Mouse (Mus musculus) forebrain, embryonic 11.5 days (tissue): ENCODE results near the gene Tmem202. TPM values are rescaled to one million over a fixed set of nuclear protein-coding genes. Genes with fewer than 3 reads are reported as not detected.
A peak's percentile ranks its signal among the peaks of the same experiment; 100 is the strongest.

Experiments
- ATAC-seq: fragments of 200-750 bp; cut with Nextera tagmentation; replicated peaks from 2 replicates; pipeline ENCODE4 v1.8.0; 2017; ENCODE audit warnings: moderate TSS enrichment; ENCODE audit not compliant: low FRiP score
- DNase-seq: peaks from one replicate; pipeline ENCODE4 v3.0.0-alpha.2; 2017; ENCODE audit warnings: low spot score
- H3K27ac ChIP-seq: fragments of 300-500 bp; sonication (generic); 2 replicates; pipeline ENCODE4 v1.5.1; 2014; ENCODE audit warnings: low read depth, low read length
- H3K27me3 ChIP-seq: fragments of 300-500 bp; sonication (generic); 2 replicates; pipeline ENCODE4 v1.6.1; 2014; ENCODE audit warnings: mild to moderate bottlenecking, low read length, mixed read lengths; ENCODE audit not compliant: control insufficient read depth, insufficient read depth
- H3K36me3 ChIP-seq: fragments of 300-500 bp; sonication (generic); 2 replicates; pipeline ENCODE4 v1.6.1; 2014; ENCODE audit warnings: mild to moderate bottlenecking, low read length, moderate library complexity, mixed read lengths; ENCODE audit not compliant: control insufficient read depth, insufficient read depth
- H3K4me1 ChIP-seq: fragments of 300-500 bp; sonication (generic); replicated peaks from 2 replicates; pipeline ENCODE4 v1.6.1; 2014; ENCODE audit warnings: low read length, mixed read lengths; ENCODE audit not compliant: control insufficient read depth, insufficient read depth
- H3K4me2 ChIP-seq: fragments of 300-500 bp; sonication (generic); 2 replicates; pipeline ENCODE4 v1.6.1; 2014; ENCODE audit warnings: low read depth, mild to moderate bottlenecking, low read length, moderate library complexity, mixed read lengths; ENCODE audit not compliant: severe bottlenecking
- H3K4me3 ChIP-seq: fragments of 300-500 bp; sonication (generic); 2 replicates; pipeline ENCODE4 v1.5.1; 2014; ENCODE audit warnings: low read depth, low read length
- H3K9ac ChIP-seq: fragments of 300-500 bp; sonication (generic); 2 replicates; pipeline ENCODE4 v1.6.1; 2014; ENCODE audit warnings: low read length
- H3K9me3 ChIP-seq: fragments of 300-500 bp; sonication (generic); 2 replicates; pipeline ENCODE4 v1.6.1; 2016; ENCODE audit warnings: low read length, mixed read lengths; ENCODE audit not compliant: control insufficient read depth
- WGBS: fragments of 180-500 bp; shearing (Covaris S2); extraction: QIAGEN DNeasy Blood & Tissue Kit; methylation state at CpG from one replicate; pipeline ENCODE4 v1.1.7; 2014; 5-methylcytosine and 5-hydroxymethylcytosine counted together
- polyA plus RNA-seq: library from polyadenylated mRNA; unstranded; fragments of >200 nt; fragmentation: Nextera tagmentation; extraction: Ambion mirVana; gene quantifications from 2 replicates; pipeline ENCODE4 v1.2.1, GENCODE M21; 2014

Gene Tmem202
- polyA plus RNA-seq, 1 experiment from 2014 or later, result not detected

- DNase-seq (peak; percentile 100), ATAC-seq (peak; percentile 97)
- Histone ChIP-seq H3K4me2 (peak within 1 kb of the TSS; percentile 94), H3K36me3 (no peaks in the 10 kb centered on the region), H3K9ac (peak within 1 kb of the TSS; percentile 97), H3K9me3 (no peaks in the 10 kb centered on the region), H3K27ac (peak within 1 kb of the TSS; percentile 98), H3K27me3 (no peaks in the 10 kb centered on the region), H3K4me1 (no peaks in the 10 kb centered on the region), H3K4me3 (peak within 1 kb of the TSS; percentile 99)
- WGBS, result under 1% methylated on average over 54 of the region's 56 CpGs
Observed at GRCm38 (mm10) chr9:59486549-59487065, 53.0 kb downstream of the Tmem202 start, which contains the start of gene Arih1. Arih1 (minus strand) TSS chr9:59486618.

DNA sequence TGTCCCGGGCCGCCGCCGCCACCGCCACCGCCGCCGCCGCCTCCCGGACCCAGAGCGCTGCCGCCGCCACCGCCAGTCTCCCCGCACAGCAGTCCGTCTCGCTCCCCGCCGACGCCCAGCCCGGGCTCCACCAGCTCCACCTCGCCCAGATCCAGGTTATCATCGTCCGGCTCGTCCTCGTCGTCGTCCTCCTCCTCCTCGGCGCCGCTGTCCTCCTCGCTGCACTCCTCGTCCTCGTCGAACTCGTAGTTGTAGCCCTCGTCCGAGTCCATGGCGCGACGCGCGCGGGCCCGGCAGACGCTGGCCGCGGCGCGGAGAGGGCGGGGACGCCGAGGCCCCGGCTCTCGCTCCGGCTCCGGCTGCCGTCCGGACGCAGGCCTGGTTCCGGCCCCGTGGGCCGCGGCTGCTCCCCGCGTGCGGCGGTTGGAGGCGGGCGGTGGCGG is 53.5 kb downstream of the Tmem202 start:
- H3K27ac ChIP-seq, result peak overlapping the region; percentile 98
- H3K36me3 ChIP-seq, result no peaks in the 10 kb centered on the region
- DNase-seq (no peak), ATAC-seq (peak; percentile 82)
- H3K4me3 ChIP-seq, result peak overlapping the region; percentile 99
- WGBS, result under 1% methylated on average over 58 of the region's 71 CpGs
- peak overlapping the region; percentile 97 for H3K9ac ChIP-seq
- H3K27me3 ChIP-seq, result no peaks in the 10 kb centered on the region
- no peaks in the 10 kb centered on the region for H3K9me3 ChIP-seq
- peak overlapping the region; percentile 94 for H3K4me2 ChIP-seq
- H3K4me1 ChIP-seq, result no peaks in the 10 kb centered on the region

DNA sequence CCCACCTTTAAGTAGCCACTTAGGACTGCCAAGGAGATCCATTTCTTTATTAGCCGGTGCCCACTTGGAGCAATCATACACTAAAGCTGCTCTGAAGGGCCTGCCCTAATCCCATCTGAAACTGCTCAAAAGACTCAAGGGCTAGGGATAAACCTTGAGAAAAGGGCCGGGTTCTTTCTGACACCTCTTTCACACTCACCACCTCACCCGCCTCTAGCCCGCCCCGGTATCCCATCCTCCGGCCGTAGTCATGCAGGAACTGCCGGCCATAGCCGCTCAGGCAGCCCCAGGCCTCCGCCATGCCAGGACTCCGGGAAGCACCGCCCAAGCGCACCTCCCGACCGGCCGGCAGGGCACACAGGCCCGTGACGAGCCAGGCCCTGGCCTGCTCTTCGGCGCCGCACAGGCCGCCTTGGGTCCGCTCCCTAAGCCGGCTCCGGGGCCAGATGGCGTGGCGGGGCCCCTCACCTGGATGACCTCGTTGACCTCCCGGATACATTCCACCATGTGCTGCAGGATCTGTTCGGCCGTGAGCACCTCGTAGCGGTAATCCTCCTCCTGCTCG is 54.1 kb downstream of the Tmem202 start:
- Histone ChIP-seq H3K27ac (peak overlapping the region; percentile 98), H3K9ac (peak overlapping the region; percentile 97), H3K27me3 (no peaks in the 10 kb centered on the region), H3K4me3 (peak overlapping the region; percentile 99), H3K9me3 (no peaks in the 10 kb centered on the region), H3K4me2 (peak overlapping the region; percentile 94), H3K36me3 (no peaks in the 10 kb centered on the region), H3K4me1 (no peaks in the 10 kb centered on the region)
- DNase-seq (peak; percentile 82), ATAC-seq (peak; percentile 64)
- 0% methylated on average over 34 of the region's 34 CpGs for WGBS

GRCm38 (mm10) chr9:59484760-59485159 is 54.9 kb downstream of the Tmem202 start:
- H3K4me3 ChIP-seq, result peak overlapping the region; percentile 99
- H3K27me3 ChIP-seq, result no peaks in the 10 kb centered on the region
- no peak overlapping the region for H3K27ac ChIP-seq
- H3K9ac ChIP-seq, result peak overlapping the region; percentile 97; the same call in 1 of the 2 replicates
- ATAC-seq (no peak), DNase-seq (no peak)
- H3K4me1 ChIP-seq, result no peaks in the 10 kb centered on the region
- no peaks in the 10 kb centered on the region for H3K9me3 ChIP-seq
- 23% methylated on average over 7 of the region's 7 CpGs for WGBS
- H3K36me3 ChIP-seq, result no peaks in the 10 kb centered on the region
- peak overlapping the region; percentile 94 for H3K4me2 ChIP-seq

- ATAC-seq (no peak), DNase-seq (peak; percentile 51)
- Histone ChIP-seq H3K4me3 (no peak overlapping the region), H3K36me3 (no peaks in the 10 kb centered on the region), H3K27ac (no peak overlapping the region), H3K27me3 (no peaks in the 10 kb centered on the region), H3K4me1 (no peaks in the 10 kb centered on the region), H3K9ac (no peak overlapping the region), H3K9me3 (no peaks in the 10 kb centered on the region), H3K4me2 (no peak overlapping the region)
- WGBS, result 46% methylated on average over 1 of the region's 1 CpGs
Observed at GRCm38 (mm10) chr9:59482419-59482818, 57.2 kb downstream of the Tmem202 start.

- no peak overlapping the region for H3K27ac ChIP-seq
- H3K4me3 ChIP-seq, result no peak overlapping the region
- H3K27me3 ChIP-seq, result no peaks in the 10 kb centered on the region
- no peak overlapping the region for H3K4me2 ChIP-seq
- no peaks in the 10 kb centered on the region for H3K4me1 ChIP-seq
- no peak for ATAC-seq
- DNase-seq, result no peak
- no peaks in the 10 kb centered on the region for H3K9me3 ChIP-seq
- no peak overlapping the region for H3K9ac ChIP-seq
- 99% methylated on average over 2 of the region's 2 CpGs for WGBS
- no peaks in the 10 kb centered on the region for H3K36me3 ChIP-seq
Observed at GRCm38 (mm10) chr9:59476617-59477016, 63.0 kb downstream of the Tmem202 start.

DNA sequence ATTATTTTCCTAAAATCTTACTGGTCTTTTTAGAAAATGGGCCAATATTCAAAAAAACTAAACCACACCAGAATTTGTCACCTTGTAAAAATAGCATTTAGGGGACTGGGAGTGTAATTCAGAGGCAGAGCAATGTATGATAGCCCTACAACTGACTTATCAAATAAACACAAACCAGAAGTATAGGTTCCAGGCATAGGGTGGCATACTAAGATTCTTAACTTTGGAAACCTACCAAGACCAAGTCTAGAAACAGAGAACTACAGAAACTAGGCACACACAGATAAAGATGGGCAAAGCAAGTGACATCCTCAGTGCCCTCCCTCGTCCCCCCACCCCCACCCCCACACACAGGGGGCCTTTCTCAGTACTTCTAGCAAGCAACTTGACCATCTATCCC is 64.8 kb downstream of the Tmem202 start:
- WGBS, result 88% methylated on average over 1 of the region's 1 CpGs
- no peaks in the 10 kb centered on the region for H3K27me3 ChIP-seq
- no peak overlapping the region for H3K27ac ChIP-seq
- no peaks in the 10 kb centered on the region for H3K9me3 ChIP-seq
- no peak overlapping the region for H3K9ac ChIP-seq
- ATAC-seq (no peak), DNase-seq (no peak)
- no peak overlapping the region for H3K4me2 ChIP-seq
- no peak overlapping the region for H3K4me3 ChIP-seq
- H3K36me3 ChIP-seq, result no peaks in the 10 kb centered on the region
- H3K4me1 ChIP-seq, result no peaks in the 10 kb centered on the region

DNA sequence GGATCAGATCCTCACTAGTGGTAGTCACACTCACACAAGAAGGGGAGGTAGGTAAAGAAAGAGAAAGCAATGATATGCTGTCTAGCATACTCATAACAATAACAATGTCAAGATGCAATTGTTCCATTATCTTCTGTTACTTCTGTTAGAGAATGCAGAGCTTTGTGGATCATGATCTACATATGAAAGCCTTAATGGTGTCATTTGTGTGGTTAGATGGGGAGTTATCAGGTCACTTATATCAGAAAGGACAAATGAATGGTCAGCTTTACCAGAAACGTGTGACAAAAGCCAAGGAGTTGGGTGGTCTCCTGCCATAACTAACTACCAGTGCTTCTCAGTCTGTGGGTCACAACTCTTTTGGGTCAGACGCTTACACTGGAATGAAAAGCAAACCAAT is 66.5 kb downstream of the Tmem202 start:
- DNase-seq (no peak), ATAC-seq (no peak)
- H3K27me3 ChIP-seq, result no peaks in the 10 kb centered on the region
- H3K4me2 ChIP-seq, result no peak overlapping the region
- H3K27ac ChIP-seq, result no peak overlapping the region
- no peaks in the 10 kb centered on the region for H3K4me1 ChIP-seq
- H3K4me3 ChIP-seq, result no peak overlapping the region
- H3K9me3 ChIP-seq, result no peaks in the 10 kb centered on the region
- no peaks in the 10 kb centered on the region for H3K36me3 ChIP-seq
- WGBS, result 88% methylated on average over 2 of the region's 2 CpGs
- H3K9ac ChIP-seq, result no peak overlapping the region

- Histone ChIP-seq H3K27me3 (no peaks in the 10 kb centered on the region), H3K9me3 (no peaks in the 10 kb centered on the region), H3K36me3 (no peaks in the 10 kb centered on the region), H3K27ac (no peak overlapping the region), H3K4me2 (no peak overlapping the region), H3K4me3 (no peak overlapping the region), H3K4me1 (no peaks in the 10 kb centered on the region), H3K9ac (no peak overlapping the region)
- ATAC-seq (no peak), DNase-seq (no peak)
- 87% methylated on average over 1 of the region's 1 CpGs for WGBS
Observed at GRCm38 (mm10) chr9:59469446-59469845, 70.2 kb downstream of the Tmem202 start.
